In the genomic region with DNA sequence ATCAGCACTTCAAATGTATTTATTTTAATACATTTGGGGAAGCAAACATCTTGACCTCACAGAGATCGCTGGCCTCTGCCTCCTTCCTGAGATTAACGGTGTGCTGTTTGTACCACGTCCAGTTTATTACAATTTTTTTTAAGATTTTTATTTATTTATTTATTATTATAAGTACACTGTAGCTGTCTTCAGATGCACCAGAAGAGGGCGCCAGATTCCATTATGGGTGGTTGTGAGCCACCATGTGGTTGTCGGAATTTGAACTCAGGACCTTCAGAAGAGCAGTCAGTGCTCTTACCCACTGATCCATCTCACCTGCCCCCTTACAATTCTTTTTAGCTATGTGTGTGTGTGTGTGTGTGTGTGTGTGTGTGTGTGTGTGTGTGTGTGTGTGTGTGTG, we compare ENCODE assay signal across 17 mouse cellular contexts. TPM values are rescaled to one million over a fixed set of nuclear protein-coding genes. Genes with fewer than 3 reads are reported as not detected.
"Had no signal": no experiment of that assay in that cellular context is flagged by ENCODE, and none has a peak within 500 bp of the region (broad histone marks: within the 10 kb centered on the region; RNA-seq: fewer than 3 reads in every experiment).

No protein-coding gene starts in this region.

RNA-seq across cellular contexts. Expression of a gene that starts 30.2 kb away (rescaled TPM):
- total RNA-seq: left cerebral cortex, postnatal 4 days had no signal
- polyA plus RNA-seq: intestine, embryonic 15.5 days; kidney, embryonic 16.5 days; large intestine, adult 2 months; limb, embryonic 12.5 days; limb, embryonic 15.5 days; liver, embryonic 11.5 days; liver, embryonic 15.5 days; lung, adult 2 months; midbrain, embryonic 10.5 days; midbrain, embryonic 13.5 days; midbrain, embryonic 16.5 days; neural tube, embryonic 11.5 days; neural tube, embryonic 14.5 days; small intestine, adult 2 months; stomach, embryonic 16.5 days; thymus, postnatal 0 days had no signal
